Mouse (Mus musculus): ENCODE measurements at regions not wholly inside any gene's neighbourhood (a gene's known extent, or its start where the extent isn't known, plus 50 kb on each side); places are given as distances from the start of the nearest gene placed in this dataset.

- 59% methylated on average over 3 of the region's 3 CpGs for WGBS
- ATAC-seq (ENCODE audit: insufficient number of reproducible peaks, insufficient read depth, low FRiP score, low TSS enrichment, low read depth), result no peak
- no peaks in the 10 kb centered on the region for H3K36me3 ChIP-seq
- H3K27ac ChIP-seq, result no peak overlapping the region
- no peak overlapping the region for H3K4me3 ChIP-seq (replicated peaks)
- no peaks in the 10 kb centered on the region for H3K27me3 ChIP-seq
- H3K4me2 ChIP-seq, result no peak overlapping the region
- H3K4me1 ChIP-seq (replicated peaks), result peaks cover 12% of the 10 kb centered on the region
- H3K9me3 ChIP-seq, result no peaks in the 10 kb centered on the region
- H3K9ac ChIP-seq (replicated peaks), result no peak overlapping the region
These were observed 259.8 kb downstream of the Usp25 start for GRCm38 (mm10) chr16:77273306-77273705.

GRCm38 (mm10) chr16:77268926-77269325 lies 255.4 kb downstream of the Usp25 start:
- WGBS, result 21% methylated on average over 2 of the region's 2 CpGs
- 0 out of 2 replicates have a peak overlapping the region, but pooled peaks have one; percentile 12 for H3K27ac ChIP-seq
- peaks cover 12% of the 10 kb centered on the region for H3K4me1 ChIP-seq (replicated peaks)
- no peak overlapping the region for H3K4me2 ChIP-seq
- H3K9me3 ChIP-seq, result no peaks in the 10 kb centered on the region
- H3K27me3 ChIP-seq, result no peaks in the 10 kb centered on the region
- no peaks in the 10 kb centered on the region for H3K36me3 ChIP-seq
- H3K9ac ChIP-seq (replicated peaks), result no peak overlapping the region
- ATAC-seq (ENCODE audit: insufficient number of reproducible peaks, insufficient read depth, low FRiP score, low TSS enrichment, low read depth), result no peak
- H3K4me3 ChIP-seq (replicated peaks), result no peak overlapping the region

GRCm38 (mm10) chr16:77267679-77268078 lies 254.2 kb downstream of the Usp25 start:
- no peak overlapping the region for H3K4me2 ChIP-seq
- ATAC-seq (ENCODE audit: insufficient number of reproducible peaks, insufficient read depth, low FRiP score, low TSS enrichment, low read depth), result no peak
- no peak overlapping the region for H3K27ac ChIP-seq
- no peaks in the 10 kb centered on the region for H3K36me3 ChIP-seq
- H3K4me3 ChIP-seq (replicated peaks), result no peak overlapping the region
- no peaks in the 10 kb centered on the region for H3K9me3 ChIP-seq
- no peaks in the 10 kb centered on the region for H3K27me3 ChIP-seq
- H3K9ac ChIP-seq (replicated peaks), result no peak overlapping the region
- peaks cover 5% of the 10 kb centered on the region for H3K4me1 ChIP-seq (replicated peaks)

GRCm38 (mm10) chr16:77252349-77252748 lies 238.8 kb downstream of the Usp25 start:
- no peak for ATAC-seq (ENCODE audit: insufficient number of reproducible peaks, insufficient read depth, low FRiP score, low TSS enrichment, low read depth)
- Histone ChIP-seq H3K9ac (replicated peaks) (no peak overlapping the region), H3K4me2 (no peak overlapping the region), H3K27me3 (no peaks in the 10 kb centered on the region), H3K27ac (no peak overlapping the region), H3K4me1 (replicated peaks) (no peaks in the 10 kb centered on the region), H3K9me3 (no peaks in the 10 kb centered on the region), H3K4me3 (replicated peaks) (no peak overlapping the region), H3K36me3 (no peaks in the 10 kb centered on the region)
- 50% methylated on average over 3 of the region's 3 CpGs for WGBS

- 77% methylated on average over 3 of the region's 3 CpGs for whole genome bisulfite sequencing
- Histone ChIP-seq H3K27me3 (no peaks in the 10 kb centered on the region), H3K4me1 (replicated peaks) (no peaks in the 10 kb centered on the region), H3K4me2 (no peak overlapping the region), H3K9me3 (no peaks in the 10 kb centered on the region), H3K27ac (no peak overlapping the region), H3K4me3 (replicated peaks) (no peak overlapping the region), H3K36me3 (no peaks in the 10 kb centered on the region), H3K9ac (replicated peaks) (no peak overlapping the region)
- ATAC-seq (ENCODE audit: insufficient number of reproducible peaks, insufficient read depth, low FRiP score, low TSS enrichment, low read depth), result no peak
These were observed 237.9 kb downstream of the Usp25 start for GRCm38 (mm10) chr16:77251422-77251821.

GRCm38 (mm10) chr16:77240876-77241275 lies 227.4 kb downstream of the Usp25 start:
- Histone ChIP-seq H3K4me1 (replicated peaks) (peaks cover 25% of the 10 kb centered on the region; the same call in 1 of the 2 replicates), H3K27me3 (no peaks in the 10 kb centered on the region), H3K4me3 (replicated peaks) (no peak overlapping the region), H3K27ac (no peak overlapping the region), H3K4me2 (no peak overlapping the region), H3K9ac (replicated peaks) (no peak overlapping the region), H3K9me3 (no peaks in the 10 kb centered on the region), H3K36me3 (no peaks in the 10 kb centered on the region)
- ATAC-seq (ENCODE audit: insufficient number of reproducible peaks, insufficient read depth, low FRiP score, low TSS enrichment, low read depth), result no peak
- WGBS, result 71% methylated on average over 6 of the region's 6 CpGs

GRCm38 (mm10) chr16:77239176-77239790 lies 225.8 kb downstream of the Usp25 start:
- H3K36me3 ChIP-seq, result no peaks in the 10 kb centered on the region
- 44% methylated on average over 9 of the region's 9 CpGs for WGBS
- H3K9me3 ChIP-seq, result no peaks in the 10 kb centered on the region
- no peaks in the 10 kb centered on the region for H3K27me3 ChIP-seq
- H3K9ac ChIP-seq (replicated peaks), result no peak overlapping the region
- peaks cover 28% of the 10 kb centered on the region; the same call in 1 of the 2 replicates for H3K4me1 ChIP-seq (replicated peaks)
- H3K4me3 ChIP-seq (replicated peaks), result no peak overlapping the region
- H3K27ac ChIP-seq, result no peak overlapping the region
- ATAC-seq (ENCODE audit: insufficient number of reproducible peaks, insufficient read depth, low FRiP score, low TSS enrichment, low read depth), result no peak
- H3K4me2 ChIP-seq, result no peak overlapping the region

- H3K9ac ChIP-seq (replicated peaks), result no peak overlapping the region
- 55% methylated on average over 13 of the region's 13 CpGs for WGBS
- H3K4me2 ChIP-seq, result no peak overlapping the region
- no peaks in the 10 kb centered on the region for H3K9me3 ChIP-seq
- H3K27me3 ChIP-seq, result no peaks in the 10 kb centered on the region
- H3K27ac ChIP-seq, result no peak overlapping the region
- ATAC-seq (ENCODE audit: insufficient number of reproducible peaks, insufficient read depth, low FRiP score, low TSS enrichment, low read depth), result no peak
- H3K4me1 ChIP-seq (replicated peaks), result peaks cover 28% of the 10 kb centered on the region; the same call in 1 of the 2 replicates
- no peak overlapping the region for H3K4me3 ChIP-seq (replicated peaks)
- no peaks in the 10 kb centered on the region for H3K36me3 ChIP-seq
These were observed 225.1 kb downstream of the Usp25 start for GRCm38 (mm10) chr16:77238358-77239175.

- no peaks in the 10 kb centered on the region for H3K9me3 ChIP-seq
- WGBS, result 59% methylated on average over 7 of the region's 7 CpGs
- H3K4me3 ChIP-seq (replicated peaks), result no peak overlapping the region
These were observed 224.3 kb downstream of the Usp25 start for GRCm38 (mm10) chr16:77237631-77238357.

GRCm38 (mm10) chr16:77237272-77237603 lies 223.7 kb downstream of the Usp25 start:
- no peak overlapping the region for H3K27ac ChIP-seq
- WGBS, result 86% methylated on average over 2 of the region's 2 CpGs
- no peak overlapping the region for H3K4me3 ChIP-seq (replicated peaks)
- peaks cover 28% of the 10 kb centered on the region; the same call in 1 of the 2 replicates for H3K4me1 ChIP-seq (replicated peaks)
- no peak for ATAC-seq (ENCODE audit: insufficient number of reproducible peaks, insufficient read depth, low FRiP score, low TSS enrichment, low read depth)
- peak overlapping the region; percentile 35 for H3K4me2 ChIP-seq
- H3K36me3 ChIP-seq, result no peaks in the 10 kb centered on the region
- H3K9me3 ChIP-seq, result no peaks in the 10 kb centered on the region
- H3K9ac ChIP-seq (replicated peaks), result no peak overlapping the region
- H3K27me3 ChIP-seq, result no peaks in the 10 kb centered on the region

More at GRCm38 (mm10) chr16:77237631-77238357, 224.3 kb downstream of the Usp25 start:
- Histone ChIP-seq H3K36me3 (no peaks in the 10 kb centered on the region), H3K27ac (no peak overlapping the region), H3K9ac (replicated peaks) (no peak overlapping the region), H3K4me2 (no peak overlapping the region), H3K4me1 (replicated peaks) (peaks cover 28% of the 10 kb centered on the region; the same call in 1 of the 2 replicates), H3K27me3 (no peaks in the 10 kb centered on the region)
- no peak for ATAC-seq (ENCODE audit: insufficient number of reproducible peaks, insufficient read depth, low FRiP score, low TSS enrichment, low read depth)

All from limb, embryonic 12.5 days (tissue).